Mouse (Mus musculus): Measurements from ENCODE around the gene Camk2g.

GRCm38 (mm10) chr14:20691772-20692171 lies 102.1 kb downstream of the Camk2g start:
- TF ChIP-seq GATA1 (IDR thresholded peaks at IDR 0.05; ENCODE audit: low read length) (no peak), TAL1 (IDR thresholded peaks at IDR 0.05; ENCODE audit: low read length) (no peak)
